Mouse (Mus musculus) bone marrow macrophage, adult 2 months (primary cell): ENCODE data around the gene Rfng.

ENCODE experiments used
- CTCF ChIP-seq: IDR thresholded peaks from 2 replicates; pipeline ENCODE4 v1.5.1; 2012; ENCODE audit warnings: low read depth, mild to moderate bottlenecking, low read length, moderate library complexity
- POLR2A ChIP-seq: IDR thresholded peaks from 2 replicates; pipeline ENCODE4 v1.6.1; 2012; ENCODE audit warnings: mild to moderate bottlenecking, low read depth, low read length, borderline replicate concordance

- TF ChIP-seq CTCF (no peak), POLR2A (no peak)
These were observed 12.0 kb upstream of the Rfng start, which contains the start of gene Dus1l for GRCm38 (mm10) chr11:120795756-120796613.
